Mouse (Mus musculus): ENCODE results near the gene Alkbh3. TPM values are rescaled to one million over a fixed set of nuclear protein-coding genes. Genes with fewer than 3 reads are reported as not detected.
A peak's percentile ranks its signal among the peaks of the same experiment; 100 is the strongest.

Gene Alkbh3
- polyA plus RNA-seq, 1 experiment from 2014 or later = 69.5 TPM

DNA sequence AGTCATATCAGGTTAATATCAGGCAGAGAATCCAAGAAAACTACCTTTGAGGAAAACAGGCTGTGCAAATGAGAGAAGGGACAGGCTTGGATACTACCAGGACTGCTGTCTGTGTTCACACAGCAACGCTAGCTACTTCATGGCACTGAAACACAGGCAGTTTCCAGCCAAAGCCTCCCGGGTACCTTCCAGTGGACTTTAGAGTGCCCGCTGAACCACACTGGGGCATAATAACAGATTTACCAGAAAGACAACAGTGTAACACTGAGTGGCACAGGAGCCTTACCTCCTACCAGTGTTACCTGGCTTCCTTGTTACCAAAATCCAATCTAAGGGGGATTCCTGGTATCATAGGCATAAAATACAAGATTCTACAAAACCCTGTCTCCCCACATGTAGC lies 31.9 kb upstream of the Alkbh3 start:
- no peaks in the 10 kb centered on the region for H3K4me1 ChIP-seq
- H3K4me3 ChIP-seq (replicated peaks) = no peak overlapping the region
- peaks cover 10% of the 10 kb centered on the region; the same call in 1 of the 2 replicates for H3K36me3 ChIP-seq
- H3K4me2 ChIP-seq = no peak overlapping the region
- no peak for ATAC-seq (replicated peaks; ENCODE audit: low FRiP score)
- H3K27ac ChIP-seq = no peak overlapping the region
- no peak overlapping the region for H3K9ac ChIP-seq
- WGBS = 96% methylated on average over 3 of the region's 3 CpGs
- no peaks in the 10 kb centered on the region for H3K27me3 ChIP-seq
- no peaks in the 10 kb centered on the region for H3K9me3 ChIP-seq (replicated peaks)

DNA sequence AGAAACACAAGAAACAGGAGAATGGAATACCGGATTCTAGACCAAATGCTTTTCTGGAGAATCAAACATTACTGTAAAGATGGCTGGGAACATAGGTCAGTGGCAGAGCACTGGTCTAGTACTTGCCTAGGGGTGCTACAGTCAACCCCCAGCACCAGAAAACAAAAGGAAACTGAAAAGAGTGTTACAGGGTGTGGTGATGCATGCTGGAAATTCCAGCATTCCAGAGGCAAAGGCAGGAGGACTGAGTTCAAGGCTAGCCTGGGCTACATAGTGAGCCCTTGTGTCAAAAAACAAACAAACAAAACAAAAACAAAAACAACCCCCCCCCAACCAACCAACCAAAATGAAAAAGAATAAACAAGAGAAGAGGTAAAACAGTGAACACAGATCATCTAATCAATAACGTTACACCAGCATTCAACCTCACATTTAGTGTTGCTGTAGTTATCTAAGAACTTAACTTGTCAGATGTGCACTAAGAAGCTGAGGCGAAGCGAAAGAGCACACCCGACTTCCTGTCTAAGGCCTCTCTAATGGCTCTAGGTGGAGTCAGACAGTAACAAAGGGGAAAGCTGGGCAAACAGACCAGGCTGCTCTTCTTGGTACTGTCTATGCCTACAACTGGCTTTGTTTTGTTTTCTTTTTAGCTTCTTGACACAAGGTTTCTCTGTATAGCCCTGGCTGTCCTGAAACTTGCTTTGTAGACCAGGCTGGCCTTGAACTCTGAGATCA lies 30.0 kb upstream of the Alkbh3 start:
- Histone ChIP-seq H3K4me3 (replicated peaks) (no peak overlapping the region), H3K9me3 (replicated peaks) (no peaks in the 10 kb centered on the region), H3K36me3 (peaks cover 10% of the 10 kb centered on the region; the same call in 1 of the 2 replicates), H3K9ac (no peak overlapping the region), H3K4me2 (no peak overlapping the region), H3K27me3 (no peaks in the 10 kb centered on the region), H3K27ac (no peak overlapping the region), H3K4me1 (no peaks in the 10 kb centered on the region)
- no peak for ATAC-seq (replicated peaks; ENCODE audit: low FRiP score)
- 83% methylated on average over 5 of the region's 5 CpGs for WGBS

DNA sequence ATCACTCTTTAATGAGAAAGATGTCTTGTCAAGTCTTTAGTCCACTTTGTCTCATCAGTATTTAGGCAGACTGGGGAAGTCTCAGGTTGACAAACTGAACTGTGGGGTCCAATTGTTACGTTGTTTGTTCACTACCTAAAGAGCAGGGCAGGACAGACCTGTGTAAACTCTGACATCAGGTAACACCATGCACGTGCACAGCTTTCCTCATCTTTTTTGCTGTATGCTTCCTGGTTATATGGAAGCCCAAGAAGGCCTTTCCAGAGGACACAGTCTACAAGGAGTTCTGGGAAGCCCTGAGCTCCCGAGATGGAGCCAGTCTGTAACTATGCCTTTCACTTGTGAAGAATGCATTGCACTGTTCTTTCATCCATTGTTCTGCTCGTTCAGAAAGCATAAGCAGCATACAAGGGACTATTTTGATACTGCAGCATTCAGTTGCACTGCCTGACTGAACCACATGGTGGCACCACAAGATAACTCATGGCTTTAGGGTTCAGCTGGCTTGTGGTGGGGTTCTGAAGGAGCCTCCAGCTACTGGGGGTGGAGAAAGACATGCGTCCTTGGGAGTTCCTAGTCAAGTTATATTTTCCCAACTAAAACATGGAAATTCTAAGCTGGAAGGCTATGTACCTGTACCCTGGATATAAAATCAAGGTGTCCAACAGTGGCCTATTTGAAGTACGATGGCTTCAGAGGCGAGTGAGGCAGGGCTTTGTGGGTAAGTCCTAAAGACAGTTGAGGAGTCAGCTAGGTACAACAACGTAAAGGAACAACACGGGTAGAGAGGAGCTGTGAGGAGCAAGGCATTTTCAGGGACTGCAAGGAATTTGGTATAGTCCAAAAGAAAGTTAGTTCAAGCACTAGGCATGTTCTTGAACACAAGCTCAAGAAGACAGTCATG lies 25.1 kb upstream of the Alkbh3 start:
- no peak for ATAC-seq (replicated peaks; ENCODE audit: low FRiP score)
- Histone ChIP-seq H3K27me3 (no peaks in the 10 kb centered on the region), H3K36me3 (peaks cover 32% of the 10 kb centered on the region), H3K9me3 (replicated peaks) (no peaks in the 10 kb centered on the region), H3K4me3 (replicated peaks) (no peak overlapping the region), H3K9ac (no peak overlapping the region), H3K4me2 (no peak overlapping the region), H3K27ac (no peak overlapping the region), H3K4me1 (no peaks in the 10 kb centered on the region)
- WGBS = 75% methylated on average over 9 of the region's 9 CpGs

DNA sequence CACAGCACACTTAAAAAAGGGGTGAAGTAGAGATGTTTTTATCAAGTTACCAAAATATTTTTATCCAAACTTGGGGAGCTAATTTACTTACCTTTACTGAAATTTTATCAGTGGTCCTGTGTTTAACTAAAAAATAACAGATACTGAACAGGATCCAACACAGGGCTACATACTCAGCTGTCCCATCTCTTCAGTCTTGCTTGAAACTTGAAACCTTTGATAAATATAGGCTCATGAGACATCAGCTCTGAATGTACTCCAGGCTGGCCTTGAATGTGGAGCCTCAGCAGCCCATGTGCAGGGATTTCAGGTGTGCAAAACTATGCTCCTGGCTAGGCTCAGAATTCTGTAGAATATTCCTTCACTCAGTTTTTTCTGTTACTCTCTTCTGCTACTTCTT lies 20.0 kb upstream of the Alkbh3 start:
- no peak for ATAC-seq (replicated peaks; ENCODE audit: low FRiP score)
- Histone ChIP-seq H3K4me3 (replicated peaks) (no peak overlapping the region), H3K4me2 (no peak overlapping the region), H3K27me3 (no peaks in the 10 kb centered on the region), H3K36me3 (peaks cover 33% of the 10 kb centered on the region), H3K9me3 (replicated peaks) (no peaks in the 10 kb centered on the region), H3K9ac (no peak overlapping the region), H3K27ac (no peak overlapping the region), H3K4me1 (no peaks in the 10 kb centered on the region)

DNA sequence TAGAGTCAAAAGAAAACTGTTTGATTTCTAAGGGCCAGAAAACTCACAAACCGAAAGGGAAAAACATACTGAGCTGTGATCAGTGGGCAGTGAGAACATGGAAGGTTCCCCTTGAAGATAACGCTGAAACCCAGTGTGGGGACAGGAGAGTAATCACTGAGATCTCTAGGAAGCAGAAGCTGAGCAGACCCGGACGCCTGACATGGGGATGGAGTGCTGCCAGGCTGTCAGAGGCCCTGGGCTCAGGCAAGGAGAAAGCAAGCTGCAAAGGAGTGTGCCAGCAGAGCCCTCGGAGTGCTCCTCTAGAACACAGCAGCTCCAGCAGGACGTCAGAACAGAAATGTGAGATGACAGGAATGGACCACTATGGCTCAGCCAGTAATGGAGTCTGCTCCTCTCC lies 14.0 kb upstream of the Alkbh3 start:
- 56% methylated on average over 6 of the region's 6 CpGs for WGBS
- Histone ChIP-seq H3K27ac (no peak overlapping the region), H3K9ac (no peak overlapping the region), H3K9me3 (replicated peaks) (no peaks in the 10 kb centered on the region), H3K4me2 (no peak overlapping the region), H3K36me3 (no peaks in the 10 kb centered on the region), H3K4me1 (no peaks in the 10 kb centered on the region), H3K4me3 (replicated peaks) (no peak overlapping the region), H3K27me3 (no peaks in the 10 kb centered on the region)
- no peak for ATAC-seq (replicated peaks; ENCODE audit: low FRiP score)

DNA sequence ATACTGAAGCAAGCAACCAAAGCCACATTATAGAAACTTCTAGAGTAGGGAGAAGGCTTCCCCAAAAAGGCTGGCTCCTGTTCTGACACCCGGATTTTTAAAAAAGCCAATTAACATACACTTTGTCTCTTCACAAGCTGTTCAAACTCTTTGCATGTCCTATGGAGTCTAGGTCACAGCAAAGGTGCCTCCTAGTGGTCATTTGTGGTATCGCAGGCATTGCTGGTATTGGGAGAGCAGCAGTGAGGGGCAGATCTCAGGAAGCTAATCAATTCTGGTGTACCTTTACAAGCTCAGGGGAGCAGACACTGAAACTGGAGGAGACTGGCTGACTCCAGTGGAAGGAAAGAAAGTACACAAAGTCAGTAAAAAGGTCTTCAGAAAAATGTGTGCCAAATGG lies 8.3 kb downstream of the Alkbh3 start:
- no peak overlapping the region for H3K4me3 ChIP-seq (replicated peaks)
- H3K36me3 ChIP-seq = peaks cover 91% of the 10 kb centered on the region
- H3K9me3 ChIP-seq (replicated peaks) = no peaks in the 10 kb centered on the region
- no peaks in the 10 kb centered on the region for H3K4me1 ChIP-seq
- H3K27me3 ChIP-seq = no peaks in the 10 kb centered on the region
- WGBS = 3% methylated on average over 2 of the region's 2 CpGs
- no peak overlapping the region for H3K27ac ChIP-seq
- H3K9ac ChIP-seq = no peak overlapping the region
- no peak overlapping the region for H3K4me2 ChIP-seq
- ATAC-seq (replicated peaks; ENCODE audit: low FRiP score) = peak; percentile 74; the same call in 1 of the 2 replicates

DNA sequence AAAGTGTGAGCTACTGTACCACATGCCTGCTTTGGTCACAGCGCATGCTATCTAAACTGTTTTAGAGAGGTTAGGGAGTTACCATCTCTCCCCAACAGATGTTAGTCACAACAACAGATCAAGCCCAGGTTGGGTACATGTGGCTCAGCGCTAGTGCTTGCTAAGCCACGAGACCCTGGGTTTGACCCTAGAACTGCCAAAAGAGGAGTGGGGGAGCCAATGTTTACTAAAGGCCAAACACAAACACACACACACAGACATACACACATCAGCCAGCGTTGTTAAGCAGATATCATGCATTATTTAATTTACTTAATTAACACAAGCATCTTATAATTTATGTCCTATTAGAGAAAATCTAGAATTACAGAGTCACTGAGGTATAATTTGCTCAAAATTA lies 8.7 kb downstream of the Alkbh3 start:
- H3K9ac ChIP-seq = no peak overlapping the region
- peaks cover 91% of the 10 kb centered on the region for H3K36me3 ChIP-seq
- no peak overlapping the region for H3K4me2 ChIP-seq
- H3K27me3 ChIP-seq = no peaks in the 10 kb centered on the region
- WGBS = 84% methylated on average over 4 of the region's 4 CpGs
- peak overlapping the region; percentile 20; the same call in 1 of the 2 replicates for H3K27ac ChIP-seq
- H3K4me3 ChIP-seq (replicated peaks) = no peak overlapping the region
- no peaks in the 10 kb centered on the region for H3K4me1 ChIP-seq
- ATAC-seq (replicated peaks; ENCODE audit: low FRiP score) = no peak
- no peaks in the 10 kb centered on the region for H3K9me3 ChIP-seq (replicated peaks)

DNA sequence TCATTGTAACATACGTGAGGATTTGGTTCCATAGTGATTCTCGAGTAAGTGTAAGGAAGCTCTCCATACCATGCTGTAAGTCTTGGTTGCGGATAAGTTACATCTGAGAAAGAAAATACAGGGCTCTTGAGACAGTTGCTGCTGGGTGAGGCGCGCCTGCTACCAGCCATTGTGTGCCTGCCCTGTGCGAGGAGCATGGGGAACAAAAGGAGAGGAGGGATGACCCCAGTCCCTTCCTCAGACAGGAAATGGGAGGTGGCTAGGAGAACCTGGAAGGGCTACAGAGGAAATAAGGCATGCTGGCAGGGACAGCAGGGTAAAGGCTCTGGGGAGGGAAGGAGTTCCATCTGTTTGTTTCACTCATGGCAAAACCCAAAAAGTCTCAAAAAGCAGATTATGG lies 9.2 kb downstream of the Alkbh3 start:
- Histone ChIP-seq H3K4me2 (no peak overlapping the region), H3K4me3 (replicated peaks) (no peak overlapping the region), H3K4me1 (no peaks in the 10 kb centered on the region), H3K9ac (no peak overlapping the region), H3K9me3 (replicated peaks) (no peaks in the 10 kb centered on the region), H3K27ac (peak overlapping the region; percentile 20), H3K36me3 (peaks cover 91% of the 10 kb centered on the region), H3K27me3 (no peaks in the 10 kb centered on the region)
- WGBS = 78% methylated on average over 6 of the region's 6 CpGs
- no peak for ATAC-seq (replicated peaks; ENCODE audit: low FRiP score)

DNA sequence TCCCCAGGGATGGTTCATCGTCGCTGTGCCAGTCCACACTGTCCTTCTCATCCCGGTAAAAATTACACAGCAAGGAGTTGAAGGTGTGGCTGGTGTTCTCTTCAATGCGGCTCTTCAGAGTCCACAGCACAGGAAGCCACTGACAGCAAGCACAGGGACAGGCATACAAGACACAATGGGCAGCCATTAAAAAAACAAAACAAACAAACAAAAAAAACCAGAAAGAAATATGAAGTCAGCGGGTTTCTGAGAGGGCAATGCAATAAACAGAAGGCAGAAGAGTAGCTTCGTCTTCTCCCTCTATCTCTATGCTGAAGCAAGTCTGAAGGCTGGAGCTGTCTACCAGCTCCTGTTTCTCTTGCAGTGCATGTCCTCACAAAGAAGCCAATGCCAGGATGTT lies 14.4 kb downstream of the Alkbh3 start, which contains the start of gene Gm27027:
Gm27027 (minus strand) TSS at position 101 of the 400 bp plus-strand sequence.
- no peaks in the 10 kb centered on the region for H3K9me3 ChIP-seq (replicated peaks)
- no peak within 1 kb of the TSS for H3K9ac ChIP-seq
- 82% methylated on average over 6 of the region's 6 CpGs for WGBS
- H3K4me2 ChIP-seq = no peak within 1 kb of the TSS
- H3K4me1 ChIP-seq = 0 out of 2 replicates have a peak, but pooled peaks cover 3% of the 10 kb centered on the region
- H3K4me3 ChIP-seq (replicated peaks) = no peak within 1 kb of the TSS
- H3K36me3 ChIP-seq = peaks cover 93% of the 10 kb centered on the region
- no peak for ATAC-seq (replicated peaks; ENCODE audit: low FRiP score)
- H3K27me3 ChIP-seq = no peaks in the 10 kb centered on the region
- no peak within 1 kb of the TSS for H3K27ac ChIP-seq

DNA sequence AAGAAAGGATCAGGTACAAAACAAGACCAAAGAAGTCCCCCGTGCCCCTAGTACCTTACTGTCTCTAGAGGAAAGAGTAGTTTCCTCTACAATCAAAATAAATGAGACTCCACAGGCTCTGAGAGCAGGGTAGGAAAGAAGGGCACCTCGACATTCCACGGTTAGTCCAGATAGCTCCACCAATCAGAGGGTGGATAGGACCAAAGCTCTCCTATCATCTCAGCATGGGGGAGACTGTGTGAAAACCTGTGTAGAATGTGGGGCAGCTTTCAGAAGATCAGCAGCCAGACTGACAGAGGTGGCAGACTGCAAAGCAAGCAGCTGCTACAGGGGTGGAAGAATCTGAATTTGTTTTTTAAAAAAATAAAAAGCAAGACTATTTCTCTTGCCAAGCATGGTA lies 17.8 kb downstream of the Alkbh3 start:
- ATAC-seq (replicated peaks; ENCODE audit: low FRiP score) = no peak
- WGBS = 53% methylated on average over 3 of the region's 3 CpGs
- Histone ChIP-seq H3K4me1 (0 out of 2 replicates have a peak, but pooled peaks cover 3% of the 10 kb centered on the region), H3K36me3 (peaks cover 97% of the 10 kb centered on the region), H3K4me3 (replicated peaks) (no peak overlapping the region), H3K9me3 (replicated peaks) (no peaks in the 10 kb centered on the region), H3K9ac (no peak overlapping the region), H3K4me2 (no peak overlapping the region), H3K27me3 (no peaks in the 10 kb centered on the region), H3K27ac (no peak overlapping the region)

DNA sequence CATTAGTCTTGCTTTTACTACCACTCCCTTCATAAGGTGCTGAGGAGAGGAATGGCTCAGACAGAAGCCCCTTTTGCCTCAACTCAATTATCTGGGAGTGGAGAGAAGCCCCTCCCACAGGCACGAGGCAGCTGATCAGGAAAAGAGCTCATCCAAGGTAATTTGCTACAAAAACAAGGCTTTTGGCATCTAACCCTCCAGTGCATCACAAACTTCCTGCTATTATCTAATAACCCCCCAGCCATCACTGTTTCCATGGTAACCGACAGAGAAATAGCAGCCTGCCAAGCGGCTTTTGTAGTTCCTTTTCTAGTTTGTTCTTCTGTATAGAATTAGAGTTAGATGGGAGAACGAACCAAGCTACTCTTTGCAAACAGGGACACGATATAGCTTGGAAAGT lies 18.3 kb downstream of the Alkbh3 start:
- Histone ChIP-seq H3K9ac (no peak overlapping the region), H3K4me2 (no peak overlapping the region), H3K27ac (peak overlapping the region; percentile 38; the same call in 1 of the 2 replicates), H3K36me3 (peaks cover 97% of the 10 kb centered on the region), H3K27me3 (no peaks in the 10 kb centered on the region), H3K9me3 (replicated peaks) (no peaks in the 10 kb centered on the region), H3K4me3 (replicated peaks) (no peak overlapping the region), H3K4me1 (0 out of 2 replicates have a peak, but pooled peaks cover 3% of the 10 kb centered on the region)
- no peak for ATAC-seq (replicated peaks; ENCODE audit: low FRiP score)
- 58% methylated on average over 5 of the region's 5 CpGs for WGBS

DNA sequence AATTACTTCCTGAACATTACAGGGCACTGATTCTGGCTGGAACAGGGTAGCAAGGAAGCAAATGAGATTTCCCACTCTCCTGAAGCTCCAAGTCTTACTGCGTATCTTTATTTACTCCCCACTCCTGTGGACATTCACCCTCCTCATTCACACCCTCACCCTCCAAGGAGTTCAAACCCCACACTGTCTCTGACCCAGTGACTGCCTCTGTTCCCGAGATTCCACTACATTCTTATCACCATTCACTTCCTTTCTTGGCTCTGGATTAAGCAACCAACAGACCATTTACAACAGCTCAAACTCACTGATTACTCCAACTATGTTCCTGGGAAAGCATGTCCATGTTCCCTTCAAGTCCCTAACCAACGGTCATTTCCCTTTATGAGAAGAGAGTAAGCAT lies 19.3 kb downstream of the Alkbh3 start:
- Histone ChIP-seq H3K9me3 (replicated peaks) (no peaks in the 10 kb centered on the region), H3K36me3 (peaks cover 90% of the 10 kb centered on the region), H3K27ac (no peak overlapping the region), H3K4me3 (replicated peaks) (no peak overlapping the region), H3K4me1 (peaks cover 4% of the 10 kb centered on the region), H3K27me3 (no peaks in the 10 kb centered on the region), H3K4me2 (no peak overlapping the region), H3K9ac (no peak overlapping the region)
- ATAC-seq (replicated peaks; ENCODE audit: low FRiP score) = no peak
- WGBS = 77% methylated on average over 3 of the region's 3 CpGs

Measured in kidney, embryonic 15.5 days (tissue).